Mouse (Mus musculus) heart, embryonic 10.5 days (tissue): Measurements from ENCODE around the gene Cstf1. TPM values are rescaled to one million over a fixed set of nuclear protein-coding genes. Genes with fewer than 3 reads are reported as not detected.

Experiments
- DNase-seq: peaks from one replicate; pipeline ENCODE4 v3.0.0-alpha.2; 2017; ENCODE audit warnings: low spot score
- H3K27ac ChIP-seq: fragments of 300-500 bp; sonication (generic); 2 replicates; pipeline ENCODE4 v1.5.1; 2016; ENCODE audit warnings: mild to moderate bottlenecking
- H3K27me3 ChIP-seq: fragments of 300-500 bp; sonication (generic); 2 replicates; pipeline ENCODE4 v1.6.1; 2016; ENCODE audit warnings: mild to moderate bottlenecking; ENCODE audit not compliant: poor library complexity, insufficient read depth, severe bottlenecking
- H3K36me3 ChIP-seq: fragments of 300-500 bp; sonication (generic); 2 replicates; pipeline ENCODE4 v1.6.1; 2016; ENCODE audit warnings: mild to moderate bottlenecking, moderate library complexity
- H3K4me1 ChIP-seq: fragments of 300-500 bp; sonication (generic); 2 replicates; pipeline ENCODE4 v1.6.1; 2016; ENCODE audit warnings: mild to moderate bottlenecking
- H3K4me3 ChIP-seq: fragments of 300-500 bp; sonication (generic); 2 replicates; pipeline ENCODE4 v1.5.1; 2016; ENCODE audit warnings: mild to moderate bottlenecking, moderate library complexity
- H3K9me3 ChIP-seq: fragments of 300-500 bp; sonication (generic); 2 replicates; pipeline ENCODE4 v1.6.1; 2016; ENCODE audit warnings: mild to moderate bottlenecking, moderate library complexity
- WGBS: fragments of 180-500 bp; shearing (Covaris S2); methylation state at CpG from one replicate; pipeline ENCODE4 v1.1.7; 2016; 5-methylcytosine and 5-hydroxymethylcytosine counted together
- polyA plus RNA-seq: library from polyadenylated mRNA; unstranded; fragments of >200 nt; fragmentation: Nextera tagmentation; extraction: Ambion mirVana; gene quantifications from 2 replicates; pipeline ENCODE4 v1.2.1, GENCODE M21; 2016

The Cstf1 gene
- 44.1 and 48.3 TPM in 2 replicates for polyA plus RNA-seq

DNA sequence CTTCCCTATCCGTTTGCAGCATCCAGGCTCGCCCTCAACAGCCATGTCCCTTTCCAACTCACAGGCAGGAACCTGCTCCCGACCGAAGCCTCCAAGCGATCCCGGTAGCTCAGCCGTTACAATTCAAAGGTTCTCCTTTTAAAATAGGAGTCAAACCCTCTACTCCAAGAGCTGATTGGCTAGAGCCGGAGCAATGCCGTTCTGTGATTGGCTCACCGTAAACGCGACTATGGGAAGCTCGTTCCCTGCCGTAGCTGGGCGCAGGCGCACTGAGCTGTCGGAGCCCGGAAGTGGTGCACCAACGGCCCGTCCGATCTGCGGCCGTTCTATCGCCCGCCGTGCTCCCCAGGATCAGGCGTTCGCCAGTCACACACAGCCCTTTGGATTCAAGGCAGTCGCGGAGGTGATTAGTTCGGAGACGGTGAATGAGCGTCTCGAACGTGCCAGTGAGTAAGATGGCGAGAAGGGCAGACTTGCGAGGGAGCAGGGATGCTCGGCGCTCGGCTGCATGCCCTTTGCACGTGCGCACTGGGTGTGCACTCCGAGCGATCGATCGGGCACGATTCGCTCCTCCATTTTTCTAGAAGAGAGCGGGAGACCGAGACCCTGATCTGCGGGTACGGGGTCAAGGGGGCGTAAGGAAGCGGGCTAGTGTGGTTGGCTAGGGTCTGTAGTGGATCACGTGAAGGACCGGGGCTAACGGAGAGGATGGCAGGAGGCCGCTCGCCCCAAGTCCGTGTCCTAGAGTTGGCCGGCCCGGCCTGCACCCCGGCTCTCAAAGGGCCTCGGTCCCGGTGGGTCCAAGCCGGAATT is at the start of gene Cstf1, which contains the start of gene Aurka:
Gene Cstf1, plus strand, starts transcription at position 271 of the 813 bp plus-strand sequence.
Gene Aurka, minus strand, starts transcription at position 125 of the 813 bp plus-strand sequence.
- H3K27ac ChIP-seq: peak within 1 kb of the TSS; percentile 97
- peak; percentile 98 for DNase-seq
- under 1% methylated on average over 66 of the region's 66 CpGs for WGBS
- peaks cover 24% of the 10 kb centered on the region for H3K4me1 ChIP-seq
- no peaks in the 10 kb centered on the region for H3K9me3 ChIP-seq
- H3K27me3 ChIP-seq: no peaks in the 10 kb centered on the region
- H3K36me3 ChIP-seq: peaks cover 60% of the 10 kb centered on the region
- peak within 1 kb of the TSS; percentile 97 for H3K4me3 ChIP-seq

- no peak overlapping the region for H3K4me3 ChIP-seq
- no peaks in the 10 kb centered on the region for H3K36me3 ChIP-seq
- peak; percentile 85 for DNase-seq
- no peaks in the 10 kb centered on the region for H3K9me3 ChIP-seq
- WGBS: 18% methylated on average over 9 of the region's 9 CpGs
- peaks cover 4% of the 10 kb centered on the region; the same call in 1 of the 2 replicates for H3K27me3 ChIP-seq
- H3K27ac ChIP-seq: no peak overlapping the region
- H3K4me1 ChIP-seq: no peaks in the 10 kb centered on the region
Observed at GRCm38 (mm10) chr2:172320878-172321277, 49.6 kb upstream of the Cstf1 start.

DNA sequence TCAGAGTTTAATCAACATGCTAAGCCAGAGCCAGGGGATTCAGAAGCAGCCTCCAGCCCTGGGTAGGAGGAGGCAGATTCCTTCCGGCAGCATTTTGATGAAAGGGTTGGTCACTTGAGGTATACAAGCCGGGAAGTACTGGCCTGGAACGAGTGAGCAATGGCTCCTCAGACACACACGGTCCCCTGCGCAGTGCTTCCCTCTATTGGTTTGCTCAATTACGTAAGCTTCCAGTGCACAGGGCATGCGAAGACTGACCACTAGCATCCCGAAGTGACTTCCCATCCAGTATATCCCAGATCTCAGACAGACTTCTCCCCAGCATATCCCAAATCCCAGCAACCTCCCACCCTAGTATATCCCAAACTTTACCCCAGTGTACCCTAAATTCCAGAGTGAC is 42.2 kb upstream of the Cstf1 start:
- Histone ChIP-seq H3K4me3 (no peak overlapping the region), H3K4me1 (peaks cover 4% of the 10 kb centered on the region; the same call in 1 of the 2 replicates), H3K36me3 (no peaks in the 10 kb centered on the region), H3K27ac (no peak overlapping the region), H3K9me3 (no peaks in the 10 kb centered on the region), H3K27me3 (peaks cover 30% of the 10 kb centered on the region)
- WGBS: 57% methylated on average over 8 of the region's 8 CpGs
- no peak for DNase-seq

DNA sequence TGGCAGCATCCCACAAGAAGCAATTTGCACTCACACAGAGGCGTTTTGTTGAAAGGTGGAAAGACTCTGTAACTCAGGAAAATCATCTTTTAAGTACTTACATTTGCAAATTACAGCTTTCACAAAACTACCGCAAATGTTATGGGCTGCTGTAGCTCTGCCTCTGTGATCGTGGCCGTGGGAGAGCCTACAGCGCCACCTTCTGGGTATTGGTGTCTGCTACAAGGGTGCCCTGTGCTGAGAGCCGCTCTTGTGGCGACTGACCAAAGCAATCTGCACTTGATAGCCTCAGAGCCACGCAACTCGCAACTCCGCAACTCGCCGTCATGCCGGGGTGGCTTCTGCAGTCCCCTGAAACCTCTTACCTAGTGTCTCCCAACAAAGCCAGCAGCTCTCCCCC is 41.3 kb upstream of the Cstf1 start:
- WGBS: 4% methylated on average over 13 of the region's 13 CpGs

GRCm38 (mm10) chr2:172338206-172338942 is 32.1 kb upstream of the Cstf1 start:
- DNase-seq: no peak
- 0 out of 2 replicates have a peak, but pooled peaks cover 3% of the 10 kb centered on the region for H3K9me3 ChIP-seq
- H3K4me3 ChIP-seq: no peak overlapping the region
- 0 out of 2 replicates have a peak, but pooled peaks cover under 1% of the 10 kb centered on the region for H3K27me3 ChIP-seq
- 80% methylated on average over 19 of the region's 19 CpGs for WGBS
- no peaks in the 10 kb centered on the region for H3K36me3 ChIP-seq
- H3K4me1 ChIP-seq: no peaks in the 10 kb centered on the region
- H3K27ac ChIP-seq: no peak overlapping the region

More for the DNA sequence above, 41.3 kb upstream of the Cstf1 start:
- DNase-seq: peak; percentile 89
- peaks cover 4% of the 10 kb centered on the region; the same call in 1 of the 2 replicates for H3K4me1 ChIP-seq
- no peaks in the 10 kb centered on the region for H3K9me3 ChIP-seq
- peaks cover 32% of the 10 kb centered on the region for H3K27me3 ChIP-seq
- H3K27ac ChIP-seq: no peak overlapping the region
- H3K4me3 ChIP-seq: 0 out of 2 replicates have a peak overlapping the region, but pooled peaks have one; percentile 19
- no peaks in the 10 kb centered on the region for H3K36me3 ChIP-seq

GRCm38 (mm10) chr2:172340936-172341335 is 29.5 kb upstream of the Cstf1 start:
- 55% methylated on average over 3 of the region's 3 CpGs for WGBS
- Histone ChIP-seq H3K4me3 (no peak overlapping the region), H3K9me3 (0 out of 2 replicates have a peak, but pooled peaks cover 3% of the 10 kb centered on the region), H3K27ac (no peak overlapping the region), H3K4me1 (peaks cover 6% of the 10 kb centered on the region; the same call in 1 of the 2 replicates), H3K27me3 (no peaks in the 10 kb centered on the region), H3K36me3 (no peaks in the 10 kb centered on the region)
- DNase-seq: no peak

GRCm38 (mm10) chr2:172341606-172342005 is 28.9 kb upstream of the Cstf1 start:
- WGBS: 49% methylated on average over 5 of the region's 5 CpGs

GRCm38 (mm10) chr2:172343751-172344150 is 26.7 kb upstream of the Cstf1 start:
- peaks cover 31% of the 10 kb centered on the region for H3K4me1 ChIP-seq
- no peaks in the 10 kb centered on the region for H3K36me3 ChIP-seq
- H3K27me3 ChIP-seq: no peaks in the 10 kb centered on the region
- 0 out of 2 replicates have a peak, but pooled peaks cover 3% of the 10 kb centered on the region for H3K9me3 ChIP-seq
- H3K27ac ChIP-seq: no peak overlapping the region
- no peak for DNase-seq
- 92% methylated on average over 7 of the region's 7 CpGs for WGBS
- H3K4me3 ChIP-seq: no peak overlapping the region

More at GRCm38 (mm10) chr2:172341606-172342005, 28.9 kb upstream of the Cstf1 start:
- Histone ChIP-seq H3K4me1 (peaks cover 10% of the 10 kb centered on the region), H3K4me3 (no peak overlapping the region), H3K36me3 (no peaks in the 10 kb centered on the region), H3K9me3 (0 out of 2 replicates have a peak, but pooled peaks cover 3% of the 10 kb centered on the region), H3K27ac (no peak overlapping the region), H3K27me3 (no peaks in the 10 kb centered on the region)
- DNase-seq: no peak

DNA sequence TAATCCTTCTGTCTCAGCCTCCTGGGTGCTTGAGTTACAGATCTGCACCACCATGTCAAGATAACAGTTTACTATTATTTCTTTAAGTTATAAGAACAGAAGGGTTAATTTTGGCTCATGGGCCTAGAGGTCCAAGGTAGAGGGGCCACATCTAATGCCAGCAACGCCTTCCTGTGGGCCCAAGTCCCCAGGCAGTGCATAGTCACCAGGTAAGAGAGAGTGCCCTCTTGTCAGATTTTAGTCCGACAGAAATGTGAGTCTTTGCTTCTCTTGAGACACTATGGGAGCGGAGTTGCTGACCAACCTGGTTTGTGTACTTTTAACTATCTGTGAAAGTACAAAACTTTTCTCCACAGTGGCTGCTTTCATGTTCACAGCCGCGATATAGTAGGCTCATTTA is 25.8 kb upstream of the Cstf1 start:
- WGBS: 37% methylated on average over 5 of the region's 5 CpGs
- Histone ChIP-seq H3K9me3 (0 out of 2 replicates have a peak, but pooled peaks cover 3% of the 10 kb centered on the region), H3K27me3 (no peaks in the 10 kb centered on the region), H3K36me3 (no peaks in the 10 kb centered on the region), H3K4me1 (peaks cover 39% of the 10 kb centered on the region), H3K27ac (peak overlapping the region; percentile 59; the same call in 1 of the 2 replicates), H3K4me3 (peak overlapping the region; percentile 84)
- no peak for DNase-seq

DNA sequence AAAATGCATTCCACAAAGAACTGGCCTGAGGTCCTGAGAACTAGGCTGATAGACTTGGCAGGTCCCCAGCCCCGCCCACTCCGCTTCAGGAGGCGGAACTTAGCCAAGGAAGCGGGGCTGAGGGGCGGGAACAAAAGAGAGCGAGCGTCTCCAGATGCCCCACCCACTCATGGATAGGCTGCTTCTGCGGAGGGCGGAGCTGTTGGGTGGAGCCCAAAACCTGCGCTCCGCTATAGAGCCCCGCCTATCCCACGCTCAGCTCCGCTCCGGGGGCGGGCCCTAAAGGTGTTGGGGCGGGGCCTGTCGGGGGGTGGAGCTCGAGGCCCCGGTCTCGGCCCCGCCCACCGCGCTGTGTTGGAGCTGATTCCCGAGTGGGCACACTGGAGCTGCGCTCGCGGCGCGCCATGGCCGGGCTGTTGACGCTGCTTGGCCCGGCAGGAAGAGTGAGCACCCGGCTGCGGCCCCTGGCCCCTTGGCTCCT is 25.2 kb upstream of the Cstf1 start, which contains the start of gene Fam210b:
Gene Fam210b, plus strand, starts transcription at position 308 of the 481 bp plus-strand sequence.
- Histone ChIP-seq H3K36me3 (no peaks in the 10 kb centered on the region), H3K4me1 (peaks cover 42% of the 10 kb centered on the region), H3K9me3 (0 out of 2 replicates have a peak, but pooled peaks cover 3% of the 10 kb centered on the region), H3K27ac (peak within 1 kb of the TSS; percentile 86), H3K27me3 (no peaks in the 10 kb centered on the region), H3K4me3 (peak within 1 kb of the TSS; percentile 84)
- 1% methylated on average over 35 of the region's 35 CpGs for WGBS
- DNase-seq: peak; percentile 99

DNA sequence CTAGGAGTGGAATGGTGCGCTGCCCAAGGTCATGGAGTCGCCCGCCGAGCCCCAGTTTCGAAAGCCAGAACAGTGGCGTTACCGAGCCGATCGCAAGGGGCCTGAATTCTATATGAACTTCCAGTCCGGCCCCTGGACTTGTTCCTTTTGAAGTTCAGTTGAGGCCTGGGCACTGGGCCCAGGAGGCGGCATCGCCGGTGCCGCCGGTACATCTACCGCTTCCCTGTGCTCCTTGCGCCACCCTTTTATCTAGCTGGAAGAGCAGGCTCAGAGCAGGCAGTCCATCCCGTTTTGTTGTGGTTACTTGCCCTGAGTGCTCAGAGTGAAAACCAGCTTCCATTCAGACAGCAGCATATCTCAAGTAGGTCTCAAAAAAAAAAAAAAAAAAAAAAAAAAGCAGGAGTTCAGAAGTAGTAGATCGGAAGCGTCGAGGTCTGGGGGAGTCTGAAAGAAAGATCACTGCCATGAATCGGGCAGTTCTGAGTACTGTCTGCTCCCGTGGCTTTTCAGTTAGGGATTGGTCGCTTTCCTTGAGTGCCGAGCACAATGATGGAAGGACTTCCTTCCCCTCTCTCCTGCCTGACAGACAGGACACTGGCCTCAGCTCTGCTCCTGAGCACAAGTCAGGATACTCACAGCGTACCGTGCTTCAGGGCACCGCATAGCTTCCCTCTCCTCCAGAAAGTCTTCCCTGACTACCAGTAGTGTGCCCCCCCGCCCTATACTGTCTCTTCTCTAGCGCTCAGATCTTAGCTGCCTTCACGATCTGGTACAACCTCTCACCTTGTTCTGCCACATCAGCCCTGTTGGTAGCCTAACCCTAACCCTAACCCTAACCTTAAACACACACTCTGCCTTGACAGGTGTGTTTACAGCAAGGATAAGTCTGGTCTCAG is 24.2 kb upstream of the Cstf1 start:
- DNase-seq: no peak

More for the DNA sequence above, 24.2 kb upstream of the Cstf1 start:
- Histone ChIP-seq H3K36me3 (no peaks in the 10 kb centered on the region), H3K4me1 (peaks cover 52% of the 10 kb centered on the region), H3K4me3 (peak overlapping the region; percentile 84), H3K27ac (peak overlapping the region; percentile 86), H3K27me3 (no peaks in the 10 kb centered on the region), H3K9me3 (0 out of 2 replicates have a peak, but pooled peaks cover 3% of the 10 kb centered on the region)
- 7% methylated on average over 31 of the region's 31 CpGs for WGBS
